Mouse (Mus musculus) left cerebral cortex, adult 18-20 months (tissue): ENCODE results near the gene Lefty2. TPM values are rescaled to one million over a fixed set of nuclear protein-coding genes. Genes with fewer than 3 reads are reported as not detected.
"Not testable (repeated sequence)": the region's sequence is repeated elsewhere in the genome, so short reads cannot be mapped to it uniquely, and the experiment has no call there.

ENCODE experiments used
- DNase-seq, 2 experiments: peaks; one replicate each; pipeline ENCODE4 v3.0.0; 2021 to 2022; ENCODE audit warnings: low spot score in 2 of 2, mixed read lengths in 1 of 2
- total RNA-seq, 2 experiments: library from RNA; stranded (reverse); gene quantifications; 2 replicates each; pipeline ENCODE4 v1.2.3; 2021

The Lefty2 gene
- total RNA-seq, 2 experiments from 2014 or later, result 0.21 to 0.33 TPM

DNA sequence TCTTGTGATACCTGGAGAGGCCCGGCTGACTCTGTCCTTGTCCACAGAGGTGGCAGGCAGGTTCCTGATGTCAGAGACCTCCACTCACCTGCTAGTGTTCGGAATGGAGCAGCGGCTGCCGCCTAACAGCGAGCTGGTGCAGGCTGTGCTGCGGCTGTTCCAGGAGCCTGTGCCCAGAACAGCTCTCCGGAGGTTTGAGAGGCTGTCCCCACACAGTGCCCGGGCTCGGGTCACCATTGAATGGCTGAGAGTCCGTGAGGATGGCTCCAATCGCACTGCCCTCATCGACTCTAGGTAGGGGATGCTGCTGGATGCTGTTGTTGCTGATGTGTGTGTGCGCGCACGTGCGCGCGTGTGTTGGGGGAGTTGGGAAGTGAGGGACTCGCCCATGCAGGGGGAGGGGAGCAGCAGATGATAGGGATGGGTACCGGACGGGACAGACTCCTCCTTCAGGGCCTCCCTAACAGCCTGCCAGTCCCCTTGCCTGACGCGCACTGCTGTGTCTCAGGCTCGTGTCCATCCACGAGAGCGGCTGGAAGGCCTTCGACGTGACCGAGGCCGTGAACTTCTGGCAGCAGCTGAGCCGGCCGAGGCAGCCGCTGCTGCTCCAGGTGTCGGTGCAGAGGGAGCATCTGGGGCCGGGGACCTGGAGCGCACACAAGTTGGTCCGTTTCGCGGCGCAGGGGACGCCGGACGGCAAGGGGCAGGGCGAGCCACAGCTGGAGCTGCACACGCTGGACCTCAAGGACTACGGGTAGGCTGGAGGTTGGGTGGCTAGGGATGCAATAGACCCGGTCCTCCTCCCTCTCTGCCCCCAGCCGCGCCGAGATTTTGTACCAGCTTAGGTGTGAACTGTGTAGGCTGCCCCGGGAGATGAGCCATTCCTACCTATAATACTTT, 1.4 kb downstream of the Lefty2 start:
- not testable (repeated sequence) for DNase-seq

DNA sequence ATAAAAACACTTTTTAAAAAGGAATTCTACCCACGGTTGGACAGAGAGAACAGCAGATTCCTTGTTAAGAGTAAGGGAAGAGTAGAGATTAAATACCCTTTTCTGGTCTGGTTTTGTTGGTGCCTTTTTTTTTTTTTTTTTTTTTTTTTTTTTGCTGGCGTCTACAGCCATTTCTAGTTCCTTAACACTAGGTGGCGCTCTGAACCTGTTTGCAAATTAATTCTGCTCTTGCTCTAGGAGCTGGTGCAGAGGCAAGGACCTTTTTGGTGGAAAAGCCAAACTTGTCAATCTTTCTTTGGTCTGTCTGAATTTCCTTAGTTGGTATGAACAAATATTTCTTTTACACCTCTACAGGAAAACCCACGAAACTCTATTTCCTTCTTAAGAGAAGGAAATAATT, 8.2 kb downstream of the Lefty2 start:
- DNase-seq, result no peak

DNA sequence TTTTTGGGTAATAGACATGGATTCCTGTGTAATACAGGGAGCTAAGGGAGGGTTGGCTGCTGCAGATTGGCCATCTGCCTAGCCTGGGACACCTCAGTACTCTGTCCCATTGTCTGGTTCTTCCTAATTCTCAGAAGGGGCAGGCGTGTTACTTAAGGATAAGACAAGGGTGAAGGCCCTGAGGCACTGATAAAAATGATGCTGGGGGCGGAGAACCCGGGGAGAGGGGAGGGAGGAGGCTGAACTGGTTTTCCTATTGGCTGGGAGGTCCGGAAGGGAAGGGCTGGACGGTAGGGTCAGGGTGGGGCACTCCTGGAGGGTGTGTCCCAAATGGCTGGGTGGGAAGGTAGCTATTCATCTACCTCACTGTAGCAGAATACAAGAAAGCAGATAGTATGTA, 10.0 kb downstream of the Lefty2 start:
- no peak for DNase-seq

DNA sequence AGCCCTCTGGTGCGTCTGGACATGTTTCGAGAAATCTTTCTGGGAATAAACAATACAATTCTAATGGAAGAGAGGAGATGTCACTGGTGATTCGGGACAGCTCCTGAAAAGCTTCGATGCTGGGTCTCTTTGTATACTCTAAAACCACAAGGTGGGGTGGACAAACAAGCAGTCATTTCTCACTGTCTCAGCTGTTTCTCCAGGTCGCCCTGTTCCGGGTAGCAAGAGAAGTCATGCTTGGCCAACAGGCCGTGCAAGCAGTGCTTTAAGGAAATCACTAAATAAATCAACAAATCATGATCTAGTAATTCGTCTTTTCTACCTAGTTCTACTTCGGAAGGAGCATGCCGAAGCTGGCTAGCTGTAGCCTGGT, 10.7 kb downstream of the Lefty2 start:
- DNase-seq, result no peak

DNA sequence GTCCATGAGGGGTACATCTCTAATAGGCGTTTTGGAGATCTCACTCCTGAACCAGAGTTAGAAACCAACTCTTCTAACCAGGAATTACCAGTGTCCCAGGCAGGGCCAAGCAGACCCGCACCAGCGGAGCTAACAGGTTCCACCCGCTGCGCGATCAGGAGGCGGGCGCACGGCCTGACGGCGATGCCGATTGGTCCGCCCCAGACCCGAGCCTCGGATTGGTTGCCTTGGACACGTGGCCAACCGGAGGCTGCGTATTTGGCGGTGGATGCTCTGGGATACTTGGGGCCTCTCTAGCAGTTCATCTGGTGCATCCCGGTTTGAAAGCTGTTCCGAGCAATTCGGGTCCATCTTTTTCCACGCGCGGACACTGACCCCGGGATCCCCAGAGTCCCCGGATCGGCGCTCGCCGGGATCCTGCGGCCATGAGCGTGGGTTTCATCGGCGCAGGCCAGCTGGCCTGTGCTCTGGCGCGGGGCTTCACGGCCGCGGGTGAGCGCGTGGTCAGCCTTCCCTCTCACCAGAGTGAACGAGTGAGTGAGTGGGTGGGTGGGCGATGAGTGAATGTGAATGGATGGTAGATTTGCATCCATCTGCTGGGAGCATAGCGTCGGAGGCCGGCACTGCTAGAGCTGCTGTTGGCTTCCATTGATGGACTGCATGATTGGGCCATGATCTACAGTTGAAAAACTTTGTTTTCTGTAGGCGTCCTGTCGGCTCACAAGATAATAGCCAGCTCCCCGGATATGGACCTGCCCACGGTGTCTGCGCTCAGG, 11.3 kb downstream of the Lefty2 start, which contains the start of gene Pycr2:
Pycr2 (plus strand) TSS at position 255 of the 776 bp plus-strand sequence.
- peak; percentile 93 to 94 for DNase-seq

DNA sequence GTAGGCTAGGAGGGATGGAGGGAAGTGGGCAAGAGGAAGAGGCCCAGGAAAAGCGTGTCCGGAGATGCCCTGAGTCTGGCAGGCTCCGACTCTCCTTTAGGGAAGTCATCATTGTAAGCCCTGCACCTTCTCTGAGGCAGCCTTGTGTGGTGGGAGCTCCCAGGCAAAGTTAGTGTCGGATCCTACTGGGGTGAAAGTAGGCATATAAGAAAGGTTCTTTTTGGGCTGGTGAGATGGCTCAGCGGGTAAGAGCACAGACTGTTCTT, 11.8 kb downstream of the Lefty2 start:
- DNase-seq, result no peak

DNA sequence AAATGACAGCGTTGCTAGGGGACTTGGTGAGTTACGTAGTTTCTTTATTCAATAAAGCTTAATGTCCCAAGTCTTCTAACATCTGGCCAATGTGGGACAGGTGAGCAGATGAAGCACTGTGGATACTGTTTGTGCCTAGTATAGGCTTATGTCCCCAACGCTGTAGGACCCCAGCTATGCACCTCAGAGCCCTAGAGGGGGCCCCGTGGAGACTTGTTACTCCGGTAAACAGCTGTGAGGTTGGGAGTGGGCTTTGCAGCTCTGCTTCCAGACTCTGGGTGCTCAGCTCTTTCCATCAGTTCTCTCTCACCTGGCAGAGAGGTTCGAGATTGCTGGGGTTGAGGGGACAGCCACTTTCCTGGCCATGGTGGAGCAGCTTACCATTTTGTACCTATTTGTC, 12.4 kb downstream of the Lefty2 start:
- no peak for DNase-seq

DNA sequence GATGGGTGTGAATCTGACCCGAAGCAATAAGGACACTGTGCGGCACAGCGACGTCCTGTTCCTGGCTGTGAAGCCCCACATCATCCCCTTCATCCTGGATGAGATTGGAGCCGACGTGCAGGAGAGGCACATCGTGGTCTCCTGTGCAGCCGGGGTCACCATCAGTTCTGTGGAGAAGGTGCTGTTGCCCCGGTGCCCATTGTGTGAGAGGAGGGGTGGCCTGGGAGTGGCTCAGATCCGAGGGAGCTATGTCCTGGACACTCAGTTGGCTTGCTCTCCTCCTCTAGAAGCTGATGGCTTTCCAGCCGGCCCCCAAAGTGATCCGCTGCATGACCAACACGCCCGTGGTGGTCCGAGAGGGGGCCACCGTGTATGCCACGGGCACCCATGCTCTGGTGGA, 13.0 kb downstream of the Lefty2 start:
- no peak for DNase-seq

DNA sequence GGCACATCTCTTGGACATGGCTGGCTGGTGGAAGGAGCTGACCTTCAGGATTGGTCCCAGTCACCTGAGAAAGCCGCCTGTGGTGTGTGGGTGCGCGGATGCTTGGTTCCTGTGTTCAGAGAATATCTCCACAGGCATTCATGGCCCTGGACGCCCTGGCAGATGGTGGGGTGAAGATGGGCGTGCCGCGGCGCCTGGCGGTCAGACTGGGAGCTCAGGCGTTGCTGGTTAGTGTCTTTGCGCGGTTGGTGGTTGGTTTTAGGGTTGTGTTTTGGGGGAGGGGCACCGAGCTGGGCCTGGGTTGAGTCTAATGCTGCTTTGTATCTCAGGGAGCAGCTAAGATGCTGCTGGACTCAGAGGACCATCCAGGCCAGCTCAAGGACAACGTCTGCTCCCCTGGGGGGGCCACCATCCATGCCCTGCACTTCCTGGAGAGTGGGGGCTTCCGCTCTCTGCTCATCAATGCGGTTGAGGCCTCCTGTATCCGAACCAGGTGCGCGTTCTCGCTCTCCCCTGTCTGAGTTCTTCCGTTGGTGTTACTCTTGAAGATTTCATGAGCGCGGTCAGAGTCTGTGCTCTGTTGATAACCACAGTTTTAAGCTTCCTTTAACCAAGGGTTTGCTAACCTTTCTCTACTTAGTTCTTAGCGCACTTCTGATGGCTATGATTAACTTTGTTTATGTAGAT, 13.7 kb downstream of the Lefty2 start:
- DNase-seq, result no peak

DNA sequence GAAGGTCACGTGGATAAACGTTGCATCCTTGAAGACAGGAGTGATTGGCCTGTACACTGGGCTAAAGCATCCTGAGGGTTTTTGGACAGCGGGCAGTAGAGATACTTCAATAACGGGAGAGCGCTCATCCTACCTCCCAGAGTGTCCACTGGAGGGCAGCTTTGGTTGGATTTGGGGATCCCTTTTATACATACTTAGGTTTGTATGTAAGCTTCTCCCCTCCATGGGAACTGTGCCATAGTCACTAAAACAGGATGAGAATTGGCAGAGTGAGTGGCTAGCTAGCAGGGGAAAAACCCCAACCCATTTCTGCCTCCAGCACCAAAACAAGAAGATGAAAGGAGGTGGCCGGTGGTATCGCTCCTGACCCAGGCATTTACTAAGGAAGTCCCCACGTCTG, 18.2 kb downstream of the Lefty2 start:
- no peak for DNase-seq

DNA sequence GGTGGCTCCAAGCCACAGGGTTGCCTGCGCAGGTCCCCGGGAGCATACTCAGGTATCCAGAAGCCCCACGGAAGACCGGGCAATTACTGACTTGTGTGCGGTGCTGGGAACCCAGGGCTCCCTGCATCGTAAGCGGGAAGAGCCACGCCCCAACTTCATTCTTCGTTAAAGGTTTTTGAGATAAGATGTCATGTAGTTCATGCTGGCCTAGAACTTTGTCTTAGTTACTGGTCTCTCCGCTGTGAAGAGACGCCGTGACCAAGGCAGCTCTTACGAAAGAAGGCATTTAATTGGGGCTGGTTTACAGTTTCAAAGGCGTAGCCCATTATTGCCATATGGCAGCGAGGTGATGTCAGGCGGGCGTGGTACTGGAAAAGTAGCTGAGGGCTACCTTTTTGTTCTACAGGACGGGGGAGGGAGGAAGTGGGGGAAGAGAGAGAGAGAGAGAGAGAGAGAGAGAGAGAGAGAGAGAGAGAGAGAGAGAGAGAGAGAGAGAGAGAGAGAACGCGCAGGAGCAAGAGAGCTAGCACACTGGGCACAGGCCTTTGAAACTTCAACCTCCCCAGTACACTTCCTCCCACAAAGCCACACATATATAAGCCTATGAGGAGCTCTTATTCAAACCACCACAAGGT, 18.9 kb downstream of the Lefty2 start:
- no peak for DNase-seq

DNA sequence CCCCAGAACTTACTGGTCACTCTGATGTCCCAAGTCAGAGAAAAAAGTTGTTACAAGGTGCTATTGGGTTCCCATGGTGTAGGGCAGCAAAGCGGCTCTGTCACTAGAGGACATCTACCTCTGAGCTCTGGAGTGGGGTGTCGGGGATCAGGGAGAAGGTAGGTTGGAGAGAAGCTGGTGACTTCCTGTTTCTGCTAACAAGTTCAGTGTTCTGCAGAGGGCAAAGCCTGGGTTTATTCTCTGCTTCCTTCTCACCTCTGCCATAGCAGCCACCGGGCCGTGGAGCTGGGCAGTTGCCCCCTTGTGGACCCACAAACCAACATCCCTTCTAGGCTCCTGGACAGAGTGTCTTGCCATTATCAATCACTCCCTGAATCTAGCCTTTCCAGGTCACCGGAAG, 19.9 kb downstream of the Lefty2 start:
- no peak for DNase-seq

DNA sequence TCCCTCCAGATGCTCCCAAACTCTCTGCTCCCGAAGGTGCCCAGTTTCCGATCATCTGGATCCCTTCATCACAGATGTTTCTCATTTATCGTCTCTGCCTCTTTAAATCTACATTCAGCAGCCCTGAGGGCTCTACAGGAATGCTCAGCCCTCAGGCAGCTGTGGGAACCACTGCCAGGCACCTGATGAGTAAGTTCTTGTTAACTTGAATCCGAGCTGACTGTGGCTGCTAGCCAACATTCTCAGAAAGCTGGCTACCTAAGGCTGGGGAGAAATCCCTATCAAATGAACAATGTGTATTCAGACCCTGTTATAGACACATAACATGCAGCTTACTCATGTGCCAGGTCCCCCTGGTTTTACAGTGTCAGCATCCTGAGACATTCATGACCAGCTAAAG, 20.9 kb downstream of the Lefty2 start:
- no peak for DNase-seq

DNA sequence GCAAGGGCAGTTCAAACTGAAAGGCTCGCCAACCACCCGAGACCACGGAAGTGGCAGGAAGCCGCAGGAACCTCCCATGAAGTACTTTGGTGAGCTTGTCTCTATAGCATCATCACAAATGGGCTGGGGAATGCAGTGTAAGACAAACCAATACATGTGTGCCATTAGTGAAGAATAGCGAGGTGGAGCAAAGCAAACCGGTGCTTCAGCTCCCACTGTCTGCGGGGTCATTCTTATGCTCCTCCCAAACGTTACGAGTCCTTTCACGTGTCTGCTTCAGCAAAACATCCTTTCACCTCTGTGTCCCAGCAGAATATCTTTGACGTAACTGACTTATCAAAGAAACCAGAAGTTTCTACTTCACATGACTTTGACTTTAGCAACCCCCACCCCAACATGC, 23.5 kb downstream of the Lefty2 start:
- no peak for DNase-seq

DNA sequence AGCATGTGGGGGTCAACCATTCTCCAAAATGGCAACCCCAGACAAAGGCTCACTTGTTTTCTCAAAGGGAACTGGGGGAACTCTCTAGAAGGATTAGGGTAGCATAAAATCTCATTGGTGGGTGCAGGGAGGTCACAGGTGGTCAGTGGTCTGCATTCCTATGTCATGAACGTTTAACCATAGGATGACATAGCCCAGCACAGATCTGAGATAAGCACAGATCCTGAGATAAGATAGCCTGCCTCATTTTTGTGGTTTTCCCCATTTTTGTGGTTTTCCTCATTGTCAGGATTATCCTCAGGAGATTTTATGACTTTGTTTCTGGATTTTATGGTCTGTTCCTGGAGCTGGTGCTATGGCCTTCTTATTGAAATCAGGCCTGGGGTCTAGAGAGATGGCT, 24.1 kb downstream of the Lefty2 start:
- no peak for DNase-seq

DNA sequence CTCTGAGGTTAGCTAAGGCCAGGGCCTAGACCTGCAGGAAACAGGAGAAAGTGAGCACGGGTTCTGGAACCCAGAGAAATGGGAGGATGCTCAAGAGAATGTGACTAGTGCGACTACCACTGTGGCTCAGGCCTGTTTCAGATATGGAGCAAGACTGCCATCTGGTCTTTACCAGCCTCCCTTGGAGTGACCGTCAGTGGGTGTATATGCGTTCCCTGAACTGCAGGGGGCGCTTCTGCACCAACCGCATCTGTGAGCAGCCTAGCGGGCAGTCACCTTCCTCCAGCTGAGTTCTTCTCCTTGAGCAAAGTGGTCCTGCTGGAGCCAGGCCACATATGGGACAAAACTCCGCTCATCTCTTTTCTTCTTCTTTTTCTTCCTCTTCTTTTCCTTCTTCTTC, 26.8 kb downstream of the Lefty2 start:
- no peak for DNase-seq

DNA sequence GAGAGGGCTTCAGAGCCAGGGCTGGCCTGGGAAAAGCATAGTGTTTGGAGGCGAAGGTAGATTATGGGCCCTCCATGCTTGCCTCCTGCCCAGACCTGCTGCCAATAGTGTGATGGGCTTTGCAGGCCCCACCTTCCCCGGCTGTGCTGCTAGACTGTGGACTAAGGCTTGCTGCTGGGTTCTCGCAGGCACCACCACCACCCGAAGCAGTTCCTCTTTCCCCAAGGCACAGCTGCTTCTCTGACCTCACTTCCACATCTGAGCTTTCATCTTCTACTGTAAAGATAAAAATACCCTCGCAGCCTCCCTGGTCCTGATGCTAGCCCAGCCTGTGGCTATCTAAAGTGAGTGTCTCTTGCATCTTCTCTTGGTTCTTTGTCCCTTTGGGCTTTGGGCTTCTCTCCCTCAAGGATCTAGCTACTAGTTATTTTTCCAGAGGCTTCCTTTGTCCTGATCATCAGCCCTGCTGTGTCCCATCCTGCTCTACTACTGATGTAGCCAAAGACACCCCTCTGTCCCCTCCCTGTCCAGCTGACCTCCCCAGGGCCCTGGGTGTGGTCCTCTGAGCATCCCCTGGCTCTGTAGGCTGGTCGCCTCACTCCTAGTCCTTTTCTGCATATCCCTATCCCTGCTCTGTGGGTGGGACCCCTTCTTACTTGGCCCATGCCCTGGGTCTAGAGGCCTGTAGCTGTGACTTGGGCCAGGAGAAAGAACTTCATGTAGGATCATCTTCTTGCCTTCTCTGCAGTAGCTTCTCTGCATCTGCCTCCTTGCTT, 29.6 kb downstream of the Lefty2 start:
- DNase-seq, result no peak

DNA sequence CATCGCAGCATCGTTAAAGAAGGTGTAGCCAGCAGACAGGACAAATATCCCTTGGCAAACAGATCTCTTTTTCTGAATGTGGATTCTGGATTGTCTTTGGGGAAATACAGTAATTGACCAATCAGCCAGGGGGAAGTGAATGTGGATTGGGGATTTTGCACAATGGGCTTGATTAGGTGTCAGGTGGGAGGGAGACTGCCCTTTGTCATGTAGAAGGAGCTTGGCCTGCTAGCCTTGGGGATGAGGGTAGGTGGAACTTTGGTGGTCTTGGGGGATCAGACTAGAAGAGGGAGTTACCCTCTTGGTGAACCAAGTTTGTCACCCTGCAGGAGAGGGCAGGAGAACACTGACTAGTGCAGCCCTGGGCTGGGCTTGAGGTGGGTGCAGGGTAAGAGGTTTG, 31.8 kb downstream of the Lefty2 start:
- DNase-seq, result no peak

DNA sequence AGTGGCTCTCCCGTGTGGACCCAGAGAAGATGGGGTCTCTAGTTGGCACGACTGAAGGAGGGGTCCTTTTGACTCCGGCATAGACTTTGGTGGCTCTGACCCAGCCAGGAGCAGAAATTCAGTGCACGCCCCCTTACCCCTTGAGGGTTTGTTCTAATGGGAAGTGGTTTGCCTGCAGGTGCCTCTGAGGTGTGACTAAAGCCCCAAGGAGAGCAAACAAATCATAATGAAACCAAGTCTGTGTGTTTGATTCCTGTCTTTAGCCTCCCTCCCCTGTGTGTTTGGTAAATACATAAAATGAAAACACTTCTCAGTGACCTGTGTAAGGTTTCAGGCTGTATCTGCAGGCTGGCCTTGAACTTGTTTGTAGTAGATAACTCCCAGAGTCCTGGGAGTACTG, 33.4 kb downstream of the Lefty2 start:
- no peak for DNase-seq

DNA sequence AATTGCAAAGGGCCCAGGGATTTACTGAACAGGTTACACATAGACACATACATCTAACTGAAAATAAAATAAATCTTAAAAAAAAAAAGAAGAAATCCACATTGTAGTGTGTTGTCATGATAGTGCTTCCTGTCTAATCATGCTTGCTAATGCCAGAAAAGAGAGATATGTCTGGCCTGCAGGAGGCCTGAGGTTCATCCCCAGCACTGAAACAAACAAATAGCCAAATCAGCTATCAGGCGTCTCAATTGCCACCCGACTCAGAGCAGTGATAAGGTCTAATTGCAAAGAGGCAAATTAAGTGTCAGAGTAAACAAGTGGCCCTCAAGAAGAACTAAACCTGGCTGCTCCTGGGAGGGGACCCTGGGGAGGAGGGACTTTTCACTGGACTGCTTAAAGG, 36.7 kb downstream of the Lefty2 start:
- DNase-seq, result no peak

DNA sequence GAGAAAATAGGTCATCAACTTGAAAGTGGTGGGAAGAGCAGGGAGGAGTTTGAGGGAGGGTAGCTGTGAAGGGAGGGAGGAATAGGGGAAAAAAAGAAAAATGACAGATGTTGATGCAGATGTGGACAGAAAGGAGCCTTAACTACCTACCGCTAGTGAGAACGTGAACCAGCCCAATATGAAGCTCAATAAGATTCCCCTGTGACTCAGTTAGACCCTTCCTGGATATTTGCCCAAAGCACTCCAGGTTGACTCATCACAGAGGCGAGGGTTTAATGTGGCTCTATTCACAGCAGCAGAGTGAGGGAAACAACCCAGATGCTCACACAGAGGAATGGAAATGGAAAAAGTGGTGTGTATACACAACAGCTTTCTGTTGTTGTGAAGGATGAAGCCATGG, 38.2 kb downstream of the Lefty2 start:
- DNase-seq, result no peak
